Mouse (Mus musculus) hindbrain, embryonic 10.5 days (tissue): Measurements from ENCODE around the gene Zc3h13. TPM values are rescaled to one million over a fixed set of nuclear protein-coding genes. Genes with fewer than 3 reads are reported as not detected.

Source experiments
- DNase-seq: peaks from one replicate; pipeline ENCODE4 v3.0.0-alpha.2; 2017; ENCODE audit warnings: low spot score
- H3K27ac ChIP-seq: fragments of 300-500 bp; sonication (generic); 2 replicates; pipeline ENCODE4 v1.5.1; 2016; ENCODE audit warnings: mild to moderate bottlenecking, moderate library complexity
- H3K27me3 ChIP-seq: fragments of 300-500 bp; sonication (generic); 2 replicates; pipeline ENCODE4 v1.6.1; 2016; ENCODE audit warnings: mild to moderate bottlenecking; ENCODE audit not compliant: poor library complexity, insufficient read depth, severe bottlenecking
- H3K36me3 ChIP-seq: fragments of 300-500 bp; sonication (generic); 2 replicates; pipeline ENCODE4 v1.6.1; 2016; ENCODE audit warnings: mild to moderate bottlenecking, moderate library complexity
- H3K4me1 ChIP-seq: fragments of 300-500 bp; sonication (generic); replicated peaks from 2 replicates; pipeline ENCODE4 v1.6.1; 2016; ENCODE audit warnings: mild to moderate bottlenecking
- H3K4me3 ChIP-seq: fragments of 300-500 bp; sonication (generic); 2 replicates; pipeline ENCODE4 v1.5.1; 2016; ENCODE audit warnings: mild to moderate bottlenecking, moderate library complexity
- H3K9me3 ChIP-seq: fragments of 300-500 bp; sonication (generic); 2 replicates; pipeline ENCODE4 v1.6.1; 2016; ENCODE audit warnings: mild to moderate bottlenecking, moderate library complexity
- WGBS: fragments of 180-500 bp; shearing (Covaris S2); methylation state at CpG from one replicate; pipeline ENCODE4 v1.1.7; 2016; 5-methylcytosine and 5-hydroxymethylcytosine counted together
- polyA plus RNA-seq: library from polyadenylated mRNA; unstranded; fragments of >200 nt; fragmentation: Nextera tagmentation; extraction: Ambion mirVana; gene quantifications from 2 replicates; pipeline ENCODE4 v1.2.1, GENCODE M21; 2016

Zc3h13 gene
- 32.2 and 36.0 TPM in 2 replicates for polyA plus RNA-seq

GRCm38 (mm10) chr14:75284193-75284915 lies at the start of gene Zc3h13:
Gene Zc3h13, plus strand, starts transcription at chr14:75284373.
- Histone ChIP-seq H3K36me3 (no peaks in the 10 kb centered on the region), H3K4me1 (peaks cover 18% of the 10 kb centered on the region), H3K27me3 (no peaks in the 10 kb centered on the region), H3K9me3 (no peaks in the 10 kb centered on the region), H3K4me3 (peak within 1 kb of the TSS; percentile 94), H3K27ac (peak within 1 kb of the TSS; percentile 91)
- peak; percentile 96 for DNase-seq
- under 1% methylated on average over 61 of the region's 61 CpGs for WGBS

- no peaks in the 10 kb centered on the region for H3K9me3 ChIP-seq
- no peaks in the 10 kb centered on the region for H3K27me3 ChIP-seq
- H3K27ac ChIP-seq, result no peak overlapping the region
- 89% methylated on average over 8 of the region's 8 CpGs for WGBS
- H3K4me1 ChIP-seq, result peaks cover 17% of the 10 kb centered on the region; the same call in 1 of the 2 replicates
- H3K36me3 ChIP-seq, result no peaks in the 10 kb centered on the region
- peak; percentile 3 for DNase-seq
- no peak overlapping the region for H3K4me3 ChIP-seq
Observed at GRCm38 (mm10) chr14:75235552-75235951, 48.6 kb upstream of the Zc3h13 start.

- WGBS, result 40% methylated on average over 9 of the region's 9 CpGs
Observed at GRCm38 (mm10) chr14:75235955-75236635, 48.1 kb upstream of the Zc3h13 start.

GRCm38 (mm10) chr14:75236636-75237003 lies 47.6 kb upstream of the Zc3h13 start:
- no peak for DNase-seq
- no peaks in the 10 kb centered on the region for H3K9me3 ChIP-seq
- 87% methylated on average over 4 of the region's 4 CpGs for WGBS
- H3K4me3 ChIP-seq, result no peak overlapping the region
- no peaks in the 10 kb centered on the region for H3K36me3 ChIP-seq
- no peak overlapping the region for H3K27ac ChIP-seq
- no peaks in the 10 kb centered on the region for H3K27me3 ChIP-seq
- peaks cover 17% of the 10 kb centered on the region; the same call in 1 of the 2 replicates for H3K4me1 ChIP-seq

More at GRCm38 (mm10) chr14:75235955-75236635, 48.1 kb upstream of the Zc3h13 start:
- no peak overlapping the region for H3K27ac ChIP-seq
- H3K4me3 ChIP-seq, result peak overlapping the region; percentile 22; the same call in 1 of the 2 replicates
- H3K9me3 ChIP-seq, result no peaks in the 10 kb centered on the region
- H3K4me1 ChIP-seq, result peaks cover 17% of the 10 kb centered on the region; the same call in 1 of the 2 replicates
- DNase-seq, result peak; percentile 31
- no peaks in the 10 kb centered on the region for H3K27me3 ChIP-seq
- no peaks in the 10 kb centered on the region for H3K36me3 ChIP-seq

- WGBS, result 85% methylated on average over 8 of the region's 8 CpGs
Observed at GRCm38 (mm10) chr14:75237096-75237495, 47.1 kb upstream of the Zc3h13 start.

GRCm38 (mm10) chr14:75238054-75238692 lies 46.0 kb upstream of the Zc3h13 start:
- WGBS, result 89% methylated on average over 6 of the region's 6 CpGs
- Histone ChIP-seq H3K4me3 (no peak overlapping the region), H3K27ac (no peak overlapping the region), H3K4me1 (peaks cover 17% of the 10 kb centered on the region; the same call in 1 of the 2 replicates), H3K36me3 (no peaks in the 10 kb centered on the region), H3K9me3 (no peaks in the 10 kb centered on the region), H3K27me3 (no peaks in the 10 kb centered on the region)
- no peak for DNase-seq

More at GRCm38 (mm10) chr14:75237096-75237495, 47.1 kb upstream of the Zc3h13 start:
- no peak overlapping the region for H3K27ac ChIP-seq
- H3K27me3 ChIP-seq, result no peaks in the 10 kb centered on the region
- H3K4me3 ChIP-seq, result no peak overlapping the region
- no peak for DNase-seq
- H3K36me3 ChIP-seq, result no peaks in the 10 kb centered on the region
- no peaks in the 10 kb centered on the region for H3K9me3 ChIP-seq
- H3K4me1 ChIP-seq, result peaks cover 17% of the 10 kb centered on the region; the same call in 1 of the 2 replicates

GRCm38 (mm10) chr14:75242087-75242486 lies 42.1 kb upstream of the Zc3h13 start, which contains the start of gene Cpb2:
Gene Cpb2, plus strand, starts transcription at chr14:75242287.
- no peak within 1 kb of the TSS for H3K27ac ChIP-seq
- no peak within 1 kb of the TSS for H3K4me3 ChIP-seq
- DNase-seq, result no peak
- 89% methylated on average over 5 of the region's 5 CpGs for WGBS
- no peaks in the 10 kb centered on the region for H3K9me3 ChIP-seq
- no peaks in the 10 kb centered on the region for H3K36me3 ChIP-seq
- H3K4me1 ChIP-seq, result no peaks in the 10 kb centered on the region
- no peaks in the 10 kb centered on the region for H3K27me3 ChIP-seq

GRCm38 (mm10) chr14:75246024-75247000 lies 37.9 kb upstream of the Zc3h13 start:
- DNase-seq, result no peak
- 80% methylated on average over 11 of the region's 11 CpGs for WGBS

GRCm38 (mm10) chr14:75250432-75250831 lies 33.7 kb upstream of the Zc3h13 start:
- DNase-seq, result no peak
- no peak overlapping the region for H3K27ac ChIP-seq
- peaks cover 3% of the 10 kb centered on the region; the same call in 1 of the 2 replicates for H3K4me1 ChIP-seq
- WGBS, result 95% methylated on average over 3 of the region's 3 CpGs
- no peaks in the 10 kb centered on the region for H3K9me3 ChIP-seq
- no peak overlapping the region for H3K4me3 ChIP-seq
- H3K27me3 ChIP-seq, result no peaks in the 10 kb centered on the region
- no peaks in the 10 kb centered on the region for H3K36me3 ChIP-seq

More at GRCm38 (mm10) chr14:75246024-75247000, 37.9 kb upstream of the Zc3h13 start:
- H3K4me3 ChIP-seq, result no peak overlapping the region
- no peaks in the 10 kb centered on the region for H3K9me3 ChIP-seq
- peaks cover 3% of the 10 kb centered on the region; the same call in 1 of the 2 replicates for H3K4me1 ChIP-seq
- H3K27ac ChIP-seq, result no peak overlapping the region
- no peaks in the 10 kb centered on the region for H3K27me3 ChIP-seq
- H3K36me3 ChIP-seq, result no peaks in the 10 kb centered on the region

- Histone ChIP-seq H3K4me3 (no peak overlapping the region), H3K27ac (no peak overlapping the region), H3K9me3 (no peaks in the 10 kb centered on the region), H3K4me1 (no peaks in the 10 kb centered on the region), H3K27me3 (no peaks in the 10 kb centered on the region), H3K36me3 (no peaks in the 10 kb centered on the region)
- peak; percentile 5 for DNase-seq
- WGBS, result 54% methylated on average over 5 of the region's 5 CpGs
Observed at GRCm38 (mm10) chr14:75256521-75256920, 27.7 kb upstream of the Zc3h13 start.

GRCm38 (mm10) chr14:75269531-75269930 lies 14.6 kb upstream of the Zc3h13 start:
- 85% methylated on average over 5 of the region's 5 CpGs for WGBS
- Histone ChIP-seq H3K9me3 (no peaks in the 10 kb centered on the region), H3K36me3 (no peaks in the 10 kb centered on the region), H3K27ac (no peak overlapping the region), H3K4me3 (no peak overlapping the region), H3K27me3 (no peaks in the 10 kb centered on the region), H3K4me1 (no peaks in the 10 kb centered on the region)
- no peak for DNase-seq

- no peak for DNase-seq
- WGBS, result 88% methylated on average over 6 of the region's 6 CpGs
- no peaks in the 10 kb centered on the region for H3K27me3 ChIP-seq
- no peak overlapping the region for H3K4me3 ChIP-seq
- no peaks in the 10 kb centered on the region for H3K9me3 ChIP-seq
- H3K27ac ChIP-seq, result no peak overlapping the region
- H3K4me1 ChIP-seq, result peaks cover 6% of the 10 kb centered on the region
- H3K36me3 ChIP-seq, result no peaks in the 10 kb centered on the region
Observed at GRCm38 (mm10) chr14:75279716-75280115, 4.5 kb upstream of the Zc3h13 start.
